Comparison of ENCODE assay signal across 35 mouse cellular contexts in genomic region chr6:141984644-141985043, GRCm38 (mm10). TPM values are rescaled to one million over a fixed set of nuclear protein-coding genes. Genes with fewer than 3 reads are reported as not detected.
A peak's percentile ranks its signal among the peaks of the same experiment; 100 is the strongest.
DNase-seq lines count a peak whose midpoint lies in the region; ATAC-seq and TF ChIP-seq lines count a peak whose summit lies in the region.
"Had no signal": no experiment of that assay in that cellular context is flagged by ENCODE, and none has a peak within 500 bp of the region (broad histone marks: within the 10 kb centered on the region; RNA-seq: fewer than 3 reads in every experiment).

No protein-coding gene starts in this region.

- H3K4me1 ChIP-seq in kidney, adult 2 months (ENCODE audit: control insufficient read depth, insufficient read depth, low read length) = peaks cover 7% of the 10 kb centered on the region
- H3K4me1 ChIP-seq in kidney, embryonic 15.5 days = no peaks in the 10 kb centered on the region
- H3K4me1 ChIP-seq in midbrain, embryonic 11.5 days (ENCODE audit: control insufficient read depth, insufficient read depth, low read length) = no peaks in the 10 kb centered on the region
- H3K4me1 ChIP-seq in midbrain, embryonic 10.5 days = no peaks in the 10 kb centered on the region
- H3K4me1 ChIP-seq: embryonic facial prominence, embryonic 10.5 days; embryonic facial prominence, embryonic 13.5 days; forebrain, embryonic 13.5 days; heart, embryonic 10.5 days; heart, embryonic 13.5 days had no signal

- peak overlapping the region; percentile 79 for H3K27ac ChIP-seq in kidney, adult 2 months (ENCODE audit: insufficient read depth, low read depth, low read length)
- no peak overlapping the region for H3K27ac ChIP-seq in kidney, embryonic 15.5 days
- no peak overlapping the region for H3K27ac ChIP-seq in midbrain, embryonic 11.5 days (ENCODE audit: low read depth, low read length)
- H3K27ac ChIP-seq in midbrain, embryonic 10.5 days (replicated peaks) = no peak overlapping the region
- H3K27ac ChIP-seq: embryonic facial prominence, embryonic 10.5 days; embryonic facial prominence, embryonic 13.5 days; forebrain, embryonic 13.5 days; heart, adult 2 months; heart, embryonic 10.5 days; heart, embryonic 13.5 days; hindbrain, embryonic 14.5 days had no signal

- no peaks in the 10 kb centered on the region for H3K9me3 ChIP-seq in kidney, embryonic 15.5 days (replicated peaks)
- H3K9me3 ChIP-seq in midbrain, embryonic 11.5 days (ENCODE audit: control insufficient read depth, low read length) = no peaks in the 10 kb centered on the region
- H3K9me3 ChIP-seq in midbrain, embryonic 10.5 days (replicated peaks) = no peaks in the 10 kb centered on the region
- H3K9me3 ChIP-seq: embryonic facial prominence, embryonic 10.5 days; embryonic facial prominence, embryonic 13.5 days; forebrain, embryonic 13.5 days; heart, embryonic 10.5 days; heart, embryonic 13.5 days had no signal

- ATAC-seq in kidney, embryonic 15.5 days (replicated peaks; ENCODE audit: low FRiP score) = 0 out of 2 replicates have a peak, but pooled peaks have one; percentile 40
- ATAC-seq in midbrain, embryonic 11.5 days (ENCODE audit: low FRiP score) = no peak
- peak; percentile 54 for ATAC-seq in Patski
- ATAC-seq: forebrain, embryonic 13.5 days; forebrain, embryonic 16.5 days had no signal

- H3K36me3 ChIP-seq in kidney, adult 2 months (ENCODE audit: control insufficient read depth, insufficient read depth, low read length) = no peaks in the 10 kb centered on the region
- no peaks in the 10 kb centered on the region for H3K36me3 ChIP-seq in kidney, embryonic 15.5 days
- no peaks in the 10 kb centered on the region for H3K36me3 ChIP-seq in midbrain, embryonic 11.5 days (ENCODE audit: control insufficient read depth, insufficient read depth, low read length)
- H3K36me3 ChIP-seq in midbrain, embryonic 10.5 days = no peaks in the 10 kb centered on the region
- H3K36me3 ChIP-seq: embryonic facial prominence, embryonic 10.5 days; embryonic facial prominence, embryonic 13.5 days; heart, embryonic 10.5 days; heart, embryonic 13.5 days had no signal

- 37% methylated on average over 3 of the region's 3 CpGs for WGBS in kidney, adult 2 months
- 61% methylated on average over 3 of the region's 3 CpGs for WGBS in kidney, embryonic 15.5 days
- 80% methylated on average over 3 of the region's 3 CpGs for WGBS in midbrain, embryonic 11.5 days
- WGBS in midbrain, embryonic 10.5 days = 72% methylated on average over 3 of the region's 3 CpGs

- CTCF ChIA-PET in Patski (lab: Charles Lee) = no interaction called here

- no peak overlapping the region for H3K4me2 ChIP-seq in kidney, embryonic 15.5 days
- H3K4me2 ChIP-seq in midbrain, embryonic 11.5 days = no peak overlapping the region
- H3K4me2 ChIP-seq: embryonic facial prominence, embryonic 13.5 days; forebrain, embryonic 13.5 days; heart, embryonic 13.5 days; hindbrain, embryonic 14.5 days had no signal

- TF ChIP-seq CTCF in kidney, adult 2 months (conservative IDR thresholded peaks at IDR 0.05; ENCODE audit: insufficient read depth, insufficient read length, low read depth, low read length) = no peak
- TF ChIP-seq CTCF in Patski (IDR thresholded peaks at IDR 0.05) = no peak

- no peaks in the 10 kb centered on the region for H3K27me3 ChIP-seq in kidney, adult 2 months (replicated peaks; ENCODE audit: control insufficient read depth, insufficient read depth, low read length)
- H3K27me3 ChIP-seq in kidney, embryonic 15.5 days = no peaks in the 10 kb centered on the region
- H3K27me3 ChIP-seq in midbrain, embryonic 11.5 days (ENCODE audit: control insufficient read depth, insufficient read depth, low read length) = no peaks in the 10 kb centered on the region
- no peaks in the 10 kb centered on the region for H3K27me3 ChIP-seq in midbrain, embryonic 10.5 days (ENCODE audit: low read depth, poor library complexity, severe bottlenecking)
- no peaks in the 10 kb centered on the region for H3K27me3 ChIP-seq in Patski
- H3K27me3 ChIP-seq: embryonic facial prominence, embryonic 13.5 days; forebrain, embryonic 13.5 days; heart, embryonic 13.5 days had no signal

- in situ Hi-C loops in Patski (cut with MboI; ENCODE audit: low pct_unique_long_range_greater_than_20kb) = no loop called here

- no peak for TF ChIP-seq POLR2A in kidney, adult 2 months (IDR thresholded peaks at IDR 0.05; ENCODE audit: low read depth, low read length)

- POLR2A ChIA-PET in Patski (lab: Charles Lee) = no interaction called here

- H3K4me3 ChIP-seq in kidney, adult 2 months (ENCODE audit: insufficient read depth, low read depth, low read length) = no peak overlapping the region
- H3K4me3 ChIP-seq in kidney, embryonic 15.5 days (replicated peaks) = no peak overlapping the region
- no peak overlapping the region for H3K4me3 ChIP-seq in midbrain, embryonic 11.5 days (ENCODE audit: low read depth, low read length)
- H3K4me3 ChIP-seq in midbrain, embryonic 10.5 days = no peak overlapping the region
- H3K4me3 ChIP-seq: embryonic facial prominence, embryonic 10.5 days; embryonic facial prominence, embryonic 13.5 days; erythroblast, embryonic 14.5 days; forebrain, embryonic 13.5 days; heart, adult 2 months; heart, embryonic 10.5 days; heart, embryonic 13.5 days had no signal

- no peak overlapping the region for H3K9ac ChIP-seq in kidney, embryonic 15.5 days
- no peak overlapping the region for H3K9ac ChIP-seq in midbrain, embryonic 11.5 days (ENCODE audit: low read length)
- H3K9ac ChIP-seq: embryonic facial prominence, embryonic 13.5 days; forebrain, embryonic 13.5 days; heart, embryonic 13.5 days; hindbrain, embryonic 14.5 days had no signal

- DNase-seq in kidney, adult 2 months = peak; percentile 71
- no peak for DNase-seq in kidney, postnatal 25 days
- DNase-seq in kidney, postnatal 10 days = no peak
- peak; percentile 56 for DNase-seq in midbrain, embryonic 11.5 days (ENCODE audit: low spot score, missing footprints)
- no peak for DNase-seq in midbrain, embryonic 10.5 days (ENCODE audit: low spot score)
- DNase-seq in Patski (ENCODE audit: low read depth, low spot score) = no peak
- DNase-seq in adrenal gland, postnatal 14 days = no peak
- DNase-seq: adrenal gland, adult 2 months; adrenal gland, postnatal 25 days; cerebellum, adult 11-12 months; cerebellum, adult 8-10 months; cerebellum, postnatal 10 days; cerebellum, postnatal 36 days; embryo, embryonic 11 days; gastrocnemius, postnatal 10 days; gastrocnemius, postnatal 36 days; heart, adult 2 months; heart, postnatal 14 days; heart, postnatal 4 days had no signal

RNA-seq across cellular contexts. Expression of gene Gm6614, which starts 26.6 kb away (rescaled TPM):
- polyA plus RNA-seq in kidney, adult 2 months (2012; rRNA removed) = 0.06 and 0.08 TPM in 2 replicates
- not detected in 2 replicates for polyA plus RNA-seq in kidney, embryonic 15.5 days (2015; fragmentation: Nextera tagmentation; extraction: Ambion mirVana)
- 0.08 TPM in 1 of 2 replicates, not detected in the other for polyA plus RNA-seq in midbrain, embryonic 11.5 days (2014; fragmentation: Nextera tagmentation; extraction: Ambion mirVana)
- polyA plus RNA-seq in midbrain, embryonic 10.5 days (2016; fragmentation: Nextera tagmentation; extraction: Ambion mirVana) = not detected in 2 replicates
- 0.12 TPM for polyA plus RNA-seq in Patski (2021)
- not detected in 2 replicates for total RNA-seq in adrenal gland, postnatal 14 days (2021)
- total RNA-seq: adrenal gland, adult 2 months; adrenal gland, postnatal 25 days; ES-E14; gastrocnemius, adult 18-20 months; gastrocnemius, postnatal 10 days; gastrocnemius, postnatal 36 days; granulocyte monocyte progenitor cell, adult 5-6 weeks; heart, adult 2 months; heart, postnatal 14 days; heart, postnatal 4 days had no signal
- polyA plus RNA-seq: adrenal gland, adult 2 months; brain, embryonic 14.5 days; cortical plate, adult 2 months; embryonic facial prominence, embryonic 13.5 days; erythroblast, embryonic 14.5 days; forebrain, embryonic 13.5 days; forebrain, embryonic 16.5 days; heart, adult 2 months; heart, embryonic 10.5 days; heart, embryonic 13.5 days; heart, embryonic 16.5 days; hindbrain, embryonic 11.5 days; hindbrain, embryonic 14.5 days had no signal

RNA-seq across cellular contexts. Expression of gene Slco1a1, which starts 37.9 kb away (rescaled TPM):
- not detected in 2 replicates for polyA plus RNA-seq in kidney, adult 2 months (2012; rRNA removed)
- not detected in 2 replicates for polyA plus RNA-seq in kidney, embryonic 15.5 days (2015; fragmentation: Nextera tagmentation; extraction: Ambion mirVana)
- not detected in 2 replicates for polyA plus RNA-seq in midbrain, embryonic 11.5 days (2014; fragmentation: Nextera tagmentation; extraction: Ambion mirVana)
- not detected in 2 replicates for polyA plus RNA-seq in midbrain, embryonic 10.5 days (2016; fragmentation: Nextera tagmentation; extraction: Ambion mirVana)
- polyA plus RNA-seq in Patski (2021) = 0.01 TPM
- 0.11 TPM in 1 of 2 replicates, not detected in the other for total RNA-seq in adrenal gland, postnatal 14 days (2021)
- total RNA-seq: adrenal gland, postnatal 25 days; ES-E14; gastrocnemius, adult 18-20 months; gastrocnemius, postnatal 10 days; gastrocnemius, postnatal 36 days; granulocyte monocyte progenitor cell, adult 5-6 weeks; heart, adult 2 months; heart, postnatal 14 days; heart, postnatal 4 days had no signal
- polyA plus RNA-seq: adrenal gland, adult 2 months; brain, embryonic 14.5 days; embryonic facial prominence, embryonic 10.5 days; embryonic facial prominence, embryonic 13.5 days; erythroblast, embryonic 14.5 days; forebrain, embryonic 13.5 days; forebrain, embryonic 16.5 days; heart, adult 2 months; heart, embryonic 10.5 days; heart, embryonic 13.5 days; heart, embryonic 16.5 days; hindbrain, embryonic 11.5 days; hindbrain, embryonic 14.5 days had no signal

Comparison
In these comparisons a context has a peak if more than half of its experiments do, and no peak if none do; other contexts are left out.
1. DNase-seq: peak in kidney, adult 2 months (single experiment) and midbrain, embryonic 11.5 days (single experiment); none in kidney, postnatal 25 days (0 of 2), kidney, postnatal 10 days (single experiment), midbrain, embryonic 10.5 days (single experiment), Patski (single experiment) and adrenal gland, postnatal 14 days (single experiment).